Mouse (Mus musculus) megakaryocyte-erythroid progenitor cell, adult 5-6 weeks (primary cell): ENCODE results near the gene Gm11213. TPM values are rescaled to one million over a fixed set of nuclear protein-coding genes. Genes with fewer than 3 reads are reported as not detected.

Experiments used
- ATAC-seq: replicated peaks from 2 replicates; pipeline ENCODE4 v1.8.0; 2016; ENCODE audit warnings: mild to moderate bottlenecking, inconsistent platforms; ENCODE audit not compliant: severe bottlenecking, poor library complexity, low FRiP score, low TSS enrichment
- total RNA-seq, 2 experiments: library from RNA; stranded (forward) in 1 of 2; stranded (reverse) in 1 of 2; fragments of 200-1000, 215-1000 nt in 1 of 2; fragments of >200 nt in 1 of 2; fragmentation: Nextera tagmentation in 1 of 2; gene quantifications; 2 replicates each; pipeline ENCODE4 v1.2.3; 2014 to 2017

The Gm11213 gene
- total RNA-seq, 2 experiments from 2014 or later, result not detected

DNA sequence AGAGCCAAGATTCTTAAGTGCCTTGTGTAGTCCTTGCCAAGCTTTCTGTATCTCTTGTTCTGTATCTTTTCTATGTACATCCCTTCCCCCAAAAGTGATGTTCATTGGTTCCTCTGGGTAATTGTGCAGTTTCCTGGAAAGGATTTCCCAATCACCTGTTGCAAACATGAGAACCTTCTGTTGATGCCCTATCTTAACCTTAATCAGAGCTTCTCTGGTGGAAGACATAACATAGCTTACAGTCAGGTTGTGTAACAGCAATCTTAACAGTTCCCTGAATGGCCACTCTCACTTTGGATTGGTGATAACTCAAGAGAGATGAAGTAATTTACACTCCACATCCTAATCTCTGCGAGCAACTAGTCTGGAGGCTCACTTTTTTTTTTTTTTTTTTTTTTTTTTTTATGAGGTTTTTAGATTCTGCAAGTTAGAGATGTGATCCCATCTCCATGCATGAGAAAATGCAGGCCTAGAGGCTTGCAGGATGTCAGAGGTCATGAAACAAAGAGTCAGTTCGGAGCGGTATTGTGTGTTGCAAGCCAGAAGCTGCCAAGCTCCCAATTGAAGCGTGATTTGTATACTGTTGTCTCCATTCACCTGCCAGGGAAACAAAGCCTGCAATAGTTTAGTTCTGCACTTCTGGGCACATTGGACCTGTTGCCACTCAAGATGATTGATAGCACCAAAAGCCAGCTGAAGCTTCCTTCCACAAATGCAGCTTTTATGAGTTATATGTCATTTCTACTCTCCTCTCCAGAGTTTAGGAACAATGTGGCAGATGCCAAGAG, 51.1 kb downstream of the Gm11213 start:
- no peak for ATAC-seq

DNA sequence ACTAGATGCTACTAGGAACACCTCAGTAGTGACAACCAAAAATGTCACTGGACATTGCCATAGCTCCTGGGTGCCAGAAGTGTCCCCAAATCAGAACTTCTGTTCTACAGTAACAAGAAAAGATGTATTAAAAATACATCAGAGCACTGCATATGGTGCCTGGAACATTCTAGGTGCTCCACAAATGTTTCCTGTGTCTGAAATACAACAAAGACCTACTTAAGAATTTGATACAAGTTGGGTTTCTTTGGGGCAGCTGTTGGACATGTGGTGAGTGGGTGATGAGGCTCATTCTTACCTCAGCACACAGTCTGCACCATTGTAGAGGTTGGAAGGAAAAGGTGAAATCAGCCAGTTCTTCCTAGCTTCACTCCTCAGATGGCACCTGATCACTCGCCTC, 52.2 kb downstream of the Gm11213 start:
- ATAC-seq, result no peak

DNA sequence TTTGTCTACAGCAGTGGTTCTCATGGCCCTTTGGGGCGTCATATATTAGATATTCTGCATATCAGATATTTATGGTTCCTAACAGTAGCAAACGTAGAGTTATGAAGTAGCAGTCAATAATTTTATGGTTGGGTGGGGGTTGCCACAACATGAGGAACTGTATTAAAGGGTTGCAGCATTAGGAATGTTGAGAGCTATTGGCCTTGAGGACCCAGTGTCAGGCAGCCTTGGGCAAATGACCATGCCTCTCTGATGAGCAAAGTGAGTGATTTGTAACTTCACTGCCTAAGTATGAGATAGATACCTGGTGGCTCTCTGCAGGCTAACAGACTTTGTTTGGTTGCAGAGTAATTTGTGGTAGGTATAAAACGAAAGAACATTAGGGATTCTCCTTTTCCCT, 54.2 kb downstream of the Gm11213 start:
- no peak for ATAC-seq

DNA sequence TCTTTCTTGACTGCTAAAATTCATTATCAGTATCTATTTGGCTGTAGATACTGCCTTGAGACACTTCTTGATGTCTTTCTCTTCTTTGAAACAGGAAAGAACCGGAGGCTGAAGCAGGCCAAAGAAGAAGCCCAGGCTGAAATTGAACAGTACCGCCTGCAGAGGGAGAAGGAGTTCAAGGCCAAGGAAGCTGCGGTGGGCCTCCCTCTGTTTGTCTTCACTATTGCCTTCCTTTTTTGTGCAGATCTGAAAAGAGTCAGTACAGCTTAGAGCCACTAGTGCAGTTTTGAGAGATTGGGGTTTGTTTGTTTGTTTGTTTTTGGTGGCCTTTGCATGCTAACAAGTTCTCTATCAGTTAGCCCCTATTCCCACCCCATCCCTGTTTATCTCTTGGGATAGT, 56.6 kb downstream of the Gm11213 start:
- ATAC-seq, result no peak

DNA sequence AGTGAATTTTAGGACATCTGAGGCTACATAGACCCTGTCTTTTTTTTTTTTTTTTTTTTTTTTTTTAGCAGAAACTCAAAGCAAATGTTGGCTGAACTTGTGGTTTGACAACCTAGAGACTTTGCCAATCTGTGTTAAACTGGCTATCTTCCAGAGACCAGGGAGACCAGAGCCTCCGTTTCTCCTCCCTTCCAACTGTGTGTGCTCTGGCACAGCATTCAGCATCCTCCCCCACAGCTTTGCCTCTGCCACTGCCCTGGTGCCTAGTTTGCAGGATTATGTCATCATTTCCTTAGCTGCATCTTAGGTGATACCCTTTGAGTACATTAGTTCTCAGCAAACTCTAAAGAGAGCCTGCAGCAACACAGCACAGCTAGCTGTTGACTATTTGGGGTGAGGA, 57.3 kb downstream of the Gm11213 start:
- ATAC-seq, result no peak

Other genes with a start within 250 kb of the Gm11213 start
- not detected in 2 replicates for gene Orm3, start 249.1 kb downstream of the Gm11213 start, total RNA-seq (2014; fragmentation: Nextera tagmentation)
- not detected in 2 replicates for gene Orm3, start 249.1 kb downstream of the Gm11213 start, total RNA-seq (2017)
- not detected in 2 replicates for gene Orm2, start 242.8 kb downstream of the Gm11213 start, total RNA-seq (2014; fragmentation: Nextera tagmentation)
- gene Orm2, start 242.8 kb downstream of the Gm11213 start, total RNA-seq (2017), result not detected in 2 replicates
- 29.6 and 30.1 TPM in 2 replicates for gene Akna, start 201.9 kb downstream of the Gm11213 start, total RNA-seq (2014; fragmentation: Nextera tagmentation)
- 3.0 and 5.7 TPM in 2 replicates for gene Akna, start 201.9 kb downstream of the Gm11213 start, total RNA-seq (2017)
- 0.15 and 0.82 TPM in 2 replicates for gene Whrn, start 109.3 kb downstream of the Gm11213 start, total RNA-seq (2014; fragmentation: Nextera tagmentation)
- not detected in 2 replicates for gene Whrn, start 109.3 kb downstream of the Gm11213 start, total RNA-seq (2017)
- 58.7 and 92.6 TPM in 2 replicates for gene Atp6v1g1, start 60.5 kb downstream of the Gm11213 start, total RNA-seq (2014; fragmentation: Nextera tagmentation)
- gene Atp6v1g1, start 60.5 kb downstream of the Gm11213 start, total RNA-seq (2017), result 57.0 and 85.8 TPM in 2 replicates
- gene Tmem268, start 46.5 kb downstream of the Gm11213 start, total RNA-seq (2014; fragmentation: Nextera tagmentation), result 9.5 and 14.3 TPM in 2 replicates
- 5.3 and 27.9 TPM in 2 replicates for gene Tmem268, start 46.5 kb downstream of the Gm11213 start, total RNA-seq (2017)
- gene Tex48, start 17.2 kb upstream of the Gm11213 start, total RNA-seq (2014; fragmentation: Nextera tagmentation), result not detected in 2 replicates
- not detected in 2 replicates for gene Tex48, start 17.2 kb upstream of the Gm11213 start, total RNA-seq (2017)
- gene Gm11214, start 58.1 kb upstream of the Gm11213 start, total RNA-seq (2014; fragmentation: Nextera tagmentation), result not detected in 2 replicates
- not detected in 2 replicates for gene Gm11214, start 58.1 kb upstream of the Gm11213 start, total RNA-seq (2017)
- gene Tnfsf15, start 139.9 kb upstream of the Gm11213 start, total RNA-seq (2014; fragmentation: Nextera tagmentation), result not detected in 2 replicates
- not detected in 2 replicates for gene Tnfsf15, start 139.9 kb upstream of the Gm11213 start, total RNA-seq (2017)